Mouse (Mus musculus) heart, embryonic 14.5 days (tissue): Measurements from ENCODE around the gene Amdhd2. TPM values are rescaled to one million over a fixed set of nuclear protein-coding genes. Genes with fewer than 3 reads are reported as not detected.
A peak's percentile ranks its signal among the peaks of the same experiment; 100 is the strongest.

Source experiments
- ATAC-seq: fragments of 200-750 bp; cut with Nextera tagmentation; 2 replicates; pipeline ENCODE4 v1.8.0; 2017; ENCODE audit warnings: low read depth, moderate TSS enrichment; ENCODE audit not compliant: insufficient number of reproducible peaks, insufficient read depth, low FRiP score
- H3K27ac ChIP-seq, 2 experiments: fragments of 200-500 bp in 1 of 2; fragments of 300-500 bp in 1 of 2; sonication (generic) in 1 of 2; replicated peaks in 1 of 2; 2 replicates each; pipeline ENCODE4 v1.5.1; 2012 to 2014; ENCODE audit warnings: low read depth in 2 of 2, low read length in 2 of 2, control low read depth in 1 of 2, mild to moderate bottlenecking in 1 of 2, mixed read lengths in 1 of 2; ENCODE audit not compliant: control insufficient read depth in 1 of 2, insufficient read depth in 1 of 2
- H3K27me3 ChIP-seq: fragments of 300-500 bp; sonication (generic); 2 replicates; pipeline ENCODE4 v1.6.1; 2014; ENCODE audit warnings: mild to moderate bottlenecking, low read length, control low read depth; ENCODE audit not compliant: control insufficient read depth, insufficient read depth
- H3K36me3 ChIP-seq: fragments of 300-500 bp; sonication (generic); 2 replicates; pipeline ENCODE4 v1.6.1; 2014; ENCODE audit warnings: mild to moderate bottlenecking, control low read depth, low read length, mixed read lengths; ENCODE audit not compliant: control insufficient read depth, insufficient read depth
- H3K4me1 ChIP-seq, 2 experiments: fragments of 200-500 bp in 1 of 2; fragments of 300-500 bp in 1 of 2; sonication (generic) in 1 of 2; 2 replicates each; pipeline ENCODE4 v1.6.1; 2012 to 2014; ENCODE audit warnings: low read length in 2 of 2, control low read depth in 1 of 2, mixed read lengths in 1 of 2; ENCODE audit not compliant: control insufficient read depth in 2 of 2, insufficient read depth in 2 of 2
- H3K4me2 ChIP-seq: fragments of 300-500 bp; sonication (generic); 2 replicates; pipeline ENCODE4 v1.6.1; 2014; ENCODE audit warnings: mild to moderate bottlenecking, low read length
- H3K4me3 ChIP-seq, 2 experiments: fragments of 200-500 bp in 1 of 2; fragments of 300-500 bp in 1 of 2; sonication (generic) in 1 of 2; 2 replicates each; pipeline ENCODE4 v1.5.1; 2012 to 2014; ENCODE audit warnings: low read length in 2 of 2, mild to moderate bottlenecking in 2 of 2, control low read depth in 1 of 2, low read depth in 1 of 2, moderate library complexity in 1 of 2; ENCODE audit not compliant: control insufficient read depth in 1 of 2, insufficient read depth in 1 of 2
- H3K9ac ChIP-seq: fragments of 300-500 bp; sonication (generic); 2 replicates; pipeline ENCODE4 v1.6.1; 2014; ENCODE audit warnings: mild to moderate bottlenecking, low read length
- H3K9me3 ChIP-seq: fragments of 300-500 bp; sonication (generic); 2 replicates; pipeline ENCODE4 v1.6.1; 2016; ENCODE audit warnings: low read length, control low read depth; ENCODE audit not compliant: control insufficient read depth
- WGBS: fragments of 180-500 bp; shearing (Covaris S2); extraction: QIAGEN DNeasy Blood & Tissue Kit; methylation state at CpG from one replicate; pipeline ENCODE4 v1.1.7; 2014; 5-methylcytosine and 5-hydroxymethylcytosine counted together
- polyA plus RNA-seq: library from polyadenylated mRNA; unstranded; fragments of >200 nt; fragmentation: Nextera tagmentation; extraction: Ambion mirVana; gene quantifications from 2 replicates; pipeline ENCODE4 v1.2.1, GENCODE M21; 2014

Amdhd2 gene
- polyA plus RNA-seq, 1 experiment from 2014 or later: 23.6 TPM

DNA sequence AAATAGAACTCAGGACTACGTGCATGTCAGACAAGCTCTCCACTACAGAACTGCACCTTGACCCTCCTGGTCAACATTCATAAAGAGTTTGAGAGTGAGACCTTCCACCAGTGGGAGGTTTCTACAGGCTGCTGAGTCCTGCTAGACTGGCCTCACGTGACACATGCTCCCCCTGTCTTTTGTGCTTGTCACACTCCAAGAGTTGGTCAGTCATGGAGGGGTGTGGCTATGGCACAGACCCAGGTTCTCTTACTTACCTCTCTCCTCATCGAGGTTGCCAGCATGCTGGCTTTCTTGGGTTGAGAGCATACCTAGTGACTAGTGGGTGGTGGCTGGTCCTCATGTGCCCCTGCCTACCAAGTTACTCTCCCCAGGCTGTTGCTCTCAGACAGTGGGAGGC lies 9.1 kb downstream of the Amdhd2 start:
- H3K27ac ChIP-seq: no peak overlapping the region
- H3K4me2 ChIP-seq: no peak overlapping the region
- peaks cover 22% of the 10 kb centered on the region for H3K36me3 ChIP-seq
- no peak; the same call in 1 of the 2 replicates for ATAC-seq
- no peaks in the 10 kb centered on the region for H3K27me3 ChIP-seq
- H3K9me3 ChIP-seq: no peaks in the 10 kb centered on the region
- peaks cover 7 to 10% of the 10 kb centered on the region in 2 experiments; a peak in 3 of 4 replicates for H3K4me1 ChIP-seq
- 50% methylated on average over 3 of the region's 3 CpGs for WGBS
- no peak overlapping the region for H3K4me3 ChIP-seq
- no peak overlapping the region for H3K9ac ChIP-seq

DNA sequence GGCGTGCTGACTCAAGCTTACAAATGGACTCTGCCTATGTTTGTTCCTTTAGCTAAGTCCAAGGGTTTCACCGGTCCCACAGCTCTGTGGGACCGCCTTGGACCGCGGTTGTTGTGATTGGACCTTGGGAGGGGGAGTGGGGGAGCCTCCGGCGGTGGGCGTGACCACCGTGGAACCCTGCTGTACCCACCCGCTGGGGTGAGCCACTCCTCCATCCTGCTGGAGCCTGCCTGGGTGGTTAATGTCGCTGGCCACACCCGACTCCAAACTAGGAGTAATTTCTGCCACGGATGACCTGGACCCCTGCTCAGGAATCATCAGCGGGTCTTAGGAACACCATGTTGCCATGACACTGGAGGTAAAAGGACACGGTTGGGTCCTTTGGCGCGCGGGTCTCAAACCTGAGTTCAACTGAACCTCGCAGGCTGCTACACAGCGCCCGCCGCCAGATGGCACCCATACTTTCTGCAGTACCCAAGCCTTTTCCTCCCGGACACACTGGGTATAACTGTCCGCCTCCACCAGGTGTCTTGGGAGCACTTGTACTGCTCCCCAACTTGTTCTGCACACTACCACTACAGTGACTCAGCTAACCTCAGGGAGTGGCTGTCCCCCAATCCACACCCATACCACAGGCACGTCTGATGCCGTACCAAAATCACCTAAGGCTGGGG lies 11.5 kb downstream of the Amdhd2 start:
- Histone ChIP-seq H3K27ac (no peak overlapping the region), H3K4me2 (peak overlapping the region; percentile 86)

GRCm38 (mm10) chr17:24151382-24151781 lies 12.2 kb downstream of the Amdhd2 start:
- ATAC-seq: no peak
- no peaks in the 10 kb centered on the region for H3K27me3 ChIP-seq
- no peak overlapping the region for H3K27ac ChIP-seq
- peaks cover 7 to 10% of the 10 kb centered on the region in 2 experiments; a peak in 3 of 4 replicates for H3K4me1 ChIP-seq
- peak overlapping the region; percentile 63; the same call in 1 of the 2 replicates for H3K9ac ChIP-seq
- H3K36me3 ChIP-seq: peaks cover 9% of the 10 kb centered on the region; the same call in 1 of the 2 replicates
- peak overlapping the region; percentile 42 to 47; a peak in 3 of 4 replicates for H3K4me3 ChIP-seq
- H3K4me2 ChIP-seq: peak overlapping the region; percentile 86
- H3K9me3 ChIP-seq: no peaks in the 10 kb centered on the region
- WGBS: 11% methylated on average over 7 of the region's 7 CpGs

More for the DNA sequence above, 11.5 kb downstream of the Amdhd2 start:
- Histone ChIP-seq H3K9ac (peak overlapping the region; percentile 63), H3K4me3 (peak overlapping the region; percentile 42 to 47), H3K27me3 (no peaks in the 10 kb centered on the region), H3K9me3 (no peaks in the 10 kb centered on the region), H3K36me3 (peaks cover 15% of the 10 kb centered on the region; the same call in 1 of the 2 replicates), H3K4me1 (peaks cover 7 to 10% of the 10 kb centered on the region in 2 experiments; a peak in 3 of 4 replicates)
- ATAC-seq: peak; percentile 65
- WGBS: 2% methylated on average over 26 of the region's 26 CpGs

GRCm38 (mm10) chr17:24150824-24151223 lies 12.7 kb downstream of the Amdhd2 start, which contains the start of gene Pdpk1:
Gene Pdpk1, minus strand, starts transcription at chr17:24150924.
- no peak for ATAC-seq
- H3K27me3 ChIP-seq: no peaks in the 10 kb centered on the region
- peak within 1 kb of the TSS; percentile 63 for H3K9ac ChIP-seq
- H3K4me2 ChIP-seq: peak within 1 kb of the TSS; percentile 86
- H3K27ac ChIP-seq: no peak within 1 kb of the TSS
- peaks cover 7 to 10% of the 10 kb centered on the region in 2 experiments; a peak in 3 of 4 replicates for H3K4me1 ChIP-seq
- 86% methylated on average over 2 of the region's 2 CpGs for WGBS
- H3K36me3 ChIP-seq: peaks cover 3% of the 10 kb centered on the region; the same call in 1 of the 2 replicates
- peak within 1 kb of the TSS; percentile 42 to 47 for H3K4me3 ChIP-seq
- H3K9me3 ChIP-seq: no peaks in the 10 kb centered on the region

DNA sequence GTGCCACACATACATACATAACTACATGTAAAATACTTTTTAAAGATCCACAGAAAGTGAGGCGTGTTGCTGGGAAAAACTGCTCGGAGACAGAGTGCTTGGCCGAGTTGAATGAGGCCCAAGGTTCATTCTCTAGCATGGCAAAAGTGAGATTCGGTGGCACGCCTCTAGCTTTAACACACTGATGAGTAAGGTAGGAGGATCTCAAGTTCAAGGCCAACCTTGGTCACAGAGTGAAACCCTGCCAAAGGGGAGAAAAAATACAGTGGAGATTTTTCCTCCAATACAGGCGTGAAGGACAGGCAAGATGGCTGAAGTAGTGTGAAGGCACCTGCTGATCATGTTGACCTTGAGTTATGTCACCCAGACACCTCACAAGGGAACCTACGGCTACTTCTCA lies 14.1 kb downstream of the Amdhd2 start:
- Histone ChIP-seq H3K4me3 (no peak overlapping the region), H3K9me3 (no peaks in the 10 kb centered on the region), H3K36me3 (no peaks in the 10 kb centered on the region), H3K27ac (no peak overlapping the region), H3K4me2 (no peak overlapping the region), H3K27me3 (no peaks in the 10 kb centered on the region), H3K4me1 (peaks cover 7 to 10% of the 10 kb centered on the region in 2 experiments; a peak in 3 of 4 replicates), H3K9ac (no peak overlapping the region)
- ATAC-seq: no peak
- 83% methylated on average over 7 of the region's 7 CpGs for WGBS

- Histone ChIP-seq H3K27ac (no peak overlapping the region), H3K4me1 (peaks cover 3 to 22% of the 10 kb centered on the region in 2 experiments; a peak in 3 of 4 replicates), H3K9me3 (no peaks in the 10 kb centered on the region), H3K9ac (no peak overlapping the region), H3K36me3 (no peaks in the 10 kb centered on the region), H3K4me3 (no peak overlapping the region), H3K27me3 (no peaks in the 10 kb centered on the region), H3K4me2 (no peak overlapping the region)
- no peak for ATAC-seq
- WGBS: 32% methylated on average over 2 of the region's 2 CpGs
Observed at GRCm38 (mm10) chr17:24142897-24143296, 20.7 kb downstream of the Amdhd2 start.

- peak overlapping the region; percentile 97 for H3K9ac ChIP-seq
- peak overlapping the region; percentile 95 to 99 for H3K4me3 ChIP-seq
- WGBS: under 1% methylated on average over 48 of the region's 57 CpGs
- H3K36me3 ChIP-seq: no peaks in the 10 kb centered on the region
- peaks cover 5 to 37% of the 10 kb centered on the region in 2 experiments; a peak in 3 of 4 replicates for H3K4me1 ChIP-seq
- H3K27me3 ChIP-seq: no peaks in the 10 kb centered on the region
- peak; percentile 96 for ATAC-seq
- peak overlapping the region; percentile 80 for H3K4me2 ChIP-seq
- peak overlapping the region; percentile 93 to 95 for H3K27ac ChIP-seq
- no peaks in the 10 kb centered on the region for H3K9me3 ChIP-seq
Observed at GRCm38 (mm10) chr17:24141425-24141920, 22.1 kb downstream of the Amdhd2 start.
